Mouse (Mus musculus) c-Kit-negative CD71-positive TER-119-positive erythroid progenitor cells, embryonic 14.5 days (primary cell): ENCODE measurements at regions not wholly inside any gene's neighbourhood (a gene's known extent, or its start where the extent isn't known, plus 50 kb on each side); places are given as distances from the start of the nearest gene placed in this dataset.

Source experiments
- DNase-seq: peaks from one replicate; pipeline ENCODE4 v3.0.0-alpha.2; 2013; ENCODE audit warnings: low read depth, low spot score

- no peak for DNase-seq
Observed at GRCm38 (mm10) chr6:50968546-50968945, 314.3 kb upstream of the Npvf start.

GRCm38 (mm10) chr6:50969341-50969740 is 315.1 kb upstream of the Npvf start:
- no peak for DNase-seq

DNA sequence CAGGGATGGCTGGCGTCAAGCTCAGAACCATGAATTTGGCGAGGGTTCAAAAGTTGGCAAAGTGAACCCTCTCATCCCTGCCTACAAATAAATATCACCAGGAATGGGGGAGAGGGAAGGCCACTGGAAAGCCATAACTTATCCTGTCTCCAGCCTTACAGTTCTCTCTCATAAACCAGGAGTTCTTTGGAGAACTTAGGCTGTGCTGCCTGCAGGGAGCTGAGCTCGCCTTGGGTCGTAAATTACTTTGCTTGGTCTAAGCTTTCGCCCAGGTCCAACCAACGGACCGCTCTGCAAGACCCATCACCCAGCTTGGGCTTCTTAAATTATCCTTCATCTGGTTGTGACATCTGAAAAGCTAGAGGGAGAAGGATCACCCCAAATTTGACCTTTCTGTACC is 315.8 kb upstream of the Npvf start:
- DNase-seq: no peak

DNA sequence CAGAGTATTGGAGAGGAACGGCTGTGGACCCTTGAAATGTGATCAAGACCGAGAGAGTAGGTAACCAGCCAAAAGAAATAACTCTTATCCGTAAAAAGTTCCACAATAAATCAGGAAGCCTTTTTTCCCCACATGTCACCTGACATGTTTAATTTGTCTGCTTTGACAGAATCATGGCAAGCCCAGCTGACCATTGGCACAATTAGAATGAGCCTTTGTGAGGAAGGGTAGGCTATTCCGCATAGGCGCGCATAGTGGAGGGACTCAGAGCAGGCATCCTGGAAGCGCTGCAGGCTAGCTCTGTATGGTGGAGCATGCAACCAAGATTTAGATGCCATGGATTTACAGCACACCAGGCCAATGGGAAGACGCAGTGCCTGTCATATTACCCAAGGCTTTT is 316.5 kb upstream of the Npvf start:
- no peak for DNase-seq

DNA sequence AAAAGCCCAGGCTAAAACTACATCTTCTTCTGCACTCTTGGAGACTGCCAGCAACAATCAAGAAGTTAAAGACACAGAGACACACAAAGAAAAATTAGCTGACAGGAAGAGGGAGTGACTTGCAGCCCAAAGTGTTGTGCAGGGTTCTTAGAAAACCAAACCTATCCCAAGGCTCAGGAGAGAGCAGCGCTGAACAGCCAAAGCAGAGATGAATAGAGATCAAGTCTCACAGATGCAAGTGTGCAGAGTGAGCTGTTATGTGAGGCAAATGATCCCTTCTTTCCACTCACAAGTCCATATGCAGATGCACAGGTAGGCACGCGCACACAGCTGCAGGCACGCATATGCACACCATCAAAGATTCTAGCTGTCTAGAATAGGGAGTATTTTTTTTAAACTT is 318.0 kb upstream of the Npvf start:
- DNase-seq: no peak

DNA sequence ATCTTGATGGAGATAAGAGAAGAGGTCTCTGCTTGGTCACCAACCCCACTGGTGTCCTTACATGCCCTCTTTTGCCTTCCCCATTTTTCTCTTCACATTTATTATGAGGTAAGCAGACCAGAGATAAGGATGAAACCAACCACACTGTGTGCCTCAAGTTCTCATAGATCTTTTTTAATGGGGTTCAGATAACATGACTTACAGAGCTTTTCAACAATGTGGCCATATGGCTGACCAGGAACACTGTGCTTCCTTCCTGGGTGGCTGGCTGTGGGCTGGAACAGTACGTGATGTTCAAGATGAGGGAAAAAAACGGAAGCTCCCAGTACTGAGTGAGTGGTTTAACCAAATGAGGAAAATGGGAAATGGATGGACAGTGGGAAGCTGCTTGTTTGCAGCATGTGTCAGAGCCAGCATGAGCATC is 319.0 kb upstream of the Npvf start:
- no peak for DNase-seq

- no peak for DNase-seq
Observed at GRCm38 (mm10) chr6:50973815-50974214, 319.6 kb upstream of the Npvf start.

GRCm38 (mm10) chr6:50974961-50975360 is 320.7 kb upstream of the Npvf start:
- DNase-seq: no peak

DNA sequence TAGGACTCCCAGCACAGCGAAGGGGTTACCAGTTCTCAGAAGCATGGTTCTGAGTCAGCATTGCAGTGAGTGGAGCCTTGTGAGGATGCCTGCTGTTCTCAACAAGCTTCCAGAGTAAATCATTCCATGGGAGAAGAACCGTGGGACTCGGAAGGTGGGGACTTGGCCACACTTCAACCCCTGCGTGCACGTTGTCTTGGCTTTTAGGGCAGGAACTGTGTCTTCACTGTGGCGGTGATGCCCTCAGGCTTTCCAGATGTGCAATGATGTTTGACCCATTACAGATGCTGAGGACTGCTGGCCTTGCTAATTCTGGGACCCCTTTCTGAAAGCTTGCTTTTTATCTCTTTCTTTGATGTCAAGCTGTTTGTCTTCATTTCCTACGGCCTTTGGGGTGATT is 322.7 kb upstream of the Npvf start:
- no peak for DNase-seq

DNA sequence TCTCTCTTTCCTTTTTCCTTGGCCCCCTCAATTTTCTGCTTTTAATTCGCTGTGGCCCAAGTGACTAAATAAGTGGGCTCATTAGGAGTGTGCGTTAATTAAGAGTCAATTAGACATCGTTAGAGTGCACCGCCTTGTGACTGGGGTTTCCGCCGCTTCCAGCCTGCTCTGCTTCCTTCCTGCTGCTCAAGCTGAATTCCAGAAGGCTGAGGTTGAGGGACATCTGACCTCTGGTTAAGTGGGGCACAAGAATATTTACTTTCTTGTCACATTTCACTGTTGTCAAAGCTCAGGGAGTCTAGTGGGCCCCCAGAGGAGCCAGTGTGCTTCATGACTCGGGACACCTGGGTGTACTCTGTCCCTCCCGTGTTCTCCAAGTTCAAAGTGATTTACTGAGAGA is 323.1 kb upstream of the Npvf start:
- no peak for DNase-seq

GRCm38 (mm10) chr6:50978016-50978415 is 323.8 kb upstream of the Npvf start:
- no peak for DNase-seq

GRCm38 (mm10) chr6:50978571-50978970 is 324.3 kb upstream of the Npvf start:
- DNase-seq: no peak

GRCm38 (mm10) chr6:50979764-50980163 is 325.5 kb upstream of the Npvf start:
- no peak for DNase-seq

GRCm38 (mm10) chr6:50980311-50980710 is 326.1 kb upstream of the Npvf start:
- no peak for DNase-seq

DNA sequence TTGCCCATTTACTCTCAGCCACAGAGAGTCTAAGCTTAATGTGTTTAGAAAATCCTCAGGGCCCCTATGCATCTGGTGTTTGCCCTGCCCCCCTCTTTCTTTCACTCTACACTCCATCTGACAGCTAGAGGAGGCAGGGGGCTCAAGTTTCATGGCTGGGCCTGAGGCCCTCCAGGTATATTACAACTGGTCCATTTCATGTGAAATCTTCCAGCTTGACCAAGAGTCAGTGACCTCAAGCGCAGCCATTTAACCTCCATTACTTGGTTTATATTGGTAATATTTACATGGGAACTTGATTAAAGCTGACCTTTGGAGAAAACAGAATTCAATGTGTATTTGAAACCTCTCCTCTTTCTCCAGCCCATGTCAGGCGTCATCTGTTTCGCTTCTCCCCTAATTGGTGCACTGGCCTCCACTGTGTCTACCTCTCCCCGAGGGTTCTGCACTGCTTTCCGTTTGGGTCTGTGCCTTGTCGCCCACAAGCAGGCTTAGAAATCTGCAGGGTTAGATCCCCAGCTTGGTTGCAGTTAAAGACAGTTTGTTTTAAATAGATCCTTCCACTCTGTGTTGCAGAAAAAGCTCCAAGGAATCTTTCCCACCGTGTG is 327.6 kb upstream of the Npvf start:
- no peak for DNase-seq

DNA sequence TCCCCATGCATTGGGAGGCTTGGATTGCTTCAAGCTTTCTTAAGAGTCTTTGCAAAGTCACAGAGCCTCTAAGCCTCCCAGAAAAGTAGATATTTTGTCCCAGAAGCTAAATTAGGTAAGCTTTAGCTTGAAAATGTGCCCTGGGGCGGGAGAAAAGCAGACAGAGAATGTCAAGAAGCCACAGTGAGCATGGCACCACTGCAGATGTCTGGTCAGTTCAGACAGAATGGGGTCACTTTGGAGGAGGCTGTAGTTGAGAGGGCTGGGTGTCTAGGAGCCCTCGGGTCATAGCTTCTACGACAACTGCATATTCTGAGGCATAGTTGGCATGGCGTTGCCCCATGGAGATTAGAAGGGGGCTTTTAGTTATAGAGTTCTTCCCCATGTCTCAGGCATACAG is 328.6 kb upstream of the Npvf start:
- no peak for DNase-seq

DNA sequence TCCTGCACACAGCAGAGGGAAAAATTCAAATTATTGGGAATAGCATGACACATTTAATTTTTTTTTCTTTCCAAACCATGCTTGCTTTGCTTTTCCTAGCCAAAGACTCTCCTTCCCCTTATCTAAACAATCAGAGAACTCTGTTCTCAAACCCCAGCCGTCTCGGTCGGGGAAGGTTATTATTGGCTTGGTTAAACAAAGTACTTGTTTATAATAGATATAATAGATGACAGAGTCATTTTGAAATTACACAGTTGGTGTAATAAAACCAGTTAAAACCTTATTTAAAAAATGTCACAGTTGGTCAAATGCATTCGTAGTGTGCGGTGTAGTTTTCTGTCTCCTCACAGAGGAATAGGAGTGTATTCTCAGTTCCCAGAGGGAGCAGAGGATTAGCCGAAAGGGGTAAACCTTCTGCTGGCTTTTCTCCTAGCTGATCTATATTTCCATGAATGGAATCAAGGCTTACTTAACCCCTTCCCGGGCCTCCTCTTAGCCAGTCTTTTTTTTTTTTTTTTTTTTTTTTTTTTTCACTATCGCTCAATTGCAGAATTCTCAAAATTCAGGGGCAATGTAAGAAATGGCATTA is 329.4 kb upstream of the Npvf start:
- DNase-seq: no peak

GRCm38 (mm10) chr6:50984157-50984905 is 330.1 kb upstream of the Npvf start:
- no peak for DNase-seq

DNA sequence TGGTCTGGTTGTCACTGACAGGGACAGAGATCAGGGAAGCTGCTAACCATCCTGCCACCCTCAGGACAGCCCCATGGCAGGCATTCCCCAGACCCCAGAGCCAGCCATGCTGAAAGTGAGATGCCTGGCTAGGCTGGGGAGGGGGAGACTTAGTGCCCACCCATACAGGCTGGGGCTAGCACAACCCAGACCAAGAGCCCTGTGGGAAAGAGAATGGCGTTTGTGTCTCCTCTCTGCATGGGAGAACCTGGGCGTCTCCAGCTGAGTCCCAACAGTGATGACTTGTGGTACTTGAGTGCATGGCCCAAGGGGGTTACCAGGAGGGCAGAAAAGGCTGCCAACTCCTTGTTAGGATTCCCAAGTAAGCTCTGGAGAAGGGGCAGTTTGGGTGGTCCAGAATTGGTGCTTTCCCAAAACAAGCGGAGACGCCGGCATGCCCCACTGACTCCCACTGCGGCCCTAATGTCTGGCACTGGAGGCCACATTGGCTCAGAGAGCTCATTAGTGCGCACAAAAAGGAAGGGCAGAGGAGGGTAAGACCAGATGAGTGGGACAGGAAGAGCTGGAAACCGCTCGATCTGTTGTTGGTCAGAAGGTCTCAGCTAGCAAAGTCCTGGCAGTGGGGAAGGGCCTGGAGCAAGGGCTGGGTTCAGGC is 332.2 kb upstream of the Npvf start:
- no peak for DNase-seq

- DNase-seq: no peak
Observed at GRCm38 (mm10) chr6:50988561-50988960, 334.3 kb upstream of the Npvf start.

DNA sequence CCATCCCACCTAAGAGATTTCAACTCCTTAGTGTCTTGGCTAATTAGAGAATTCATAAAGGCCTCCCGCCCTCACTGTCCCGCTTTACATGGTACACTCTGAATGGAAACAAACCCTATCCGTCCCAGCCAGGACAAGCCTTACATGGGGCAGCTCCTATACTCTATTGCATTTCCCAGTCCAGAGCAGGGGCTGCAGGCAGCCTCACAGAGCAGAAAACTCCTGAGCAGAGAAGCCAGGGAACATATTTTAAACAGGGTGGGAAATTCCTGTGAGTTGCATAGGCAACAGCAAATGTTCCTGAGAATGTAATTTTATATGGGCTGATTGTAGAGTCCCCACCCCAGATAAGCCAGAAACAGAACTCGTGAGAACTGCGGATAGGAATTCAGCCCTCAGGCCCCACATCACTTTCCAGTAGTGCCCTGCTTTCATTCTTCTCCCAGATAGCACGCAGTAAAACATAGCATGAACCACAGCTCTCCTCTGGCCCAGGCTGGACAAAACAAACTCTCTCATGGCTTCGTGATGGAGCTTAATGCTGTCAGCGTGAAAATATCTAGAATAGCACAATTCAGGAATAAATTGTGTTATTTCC is 337.4 kb upstream of the Npvf start:
- DNase-seq: no peak

- no peak for DNase-seq
Observed at GRCm38 (mm10) chr6:50993952-50994351, 339.7 kb upstream of the Npvf start.
